Mouse (Mus musculus) embryonic fibroblast, embryonic 13.5 days (primary cell): ENCODE results near the gene Slc4a4. TPM values are rescaled to one million over a fixed set of nuclear protein-coding genes. Genes with fewer than 3 reads are reported as not detected.
A peak's percentile ranks its signal among the peaks of the same experiment; 100 is the strongest.

ENCODE experiments used
- H3K27ac ChIP-seq: 2 replicates; pipeline ENCODE4 v1.5.1; 2012; ENCODE audit warnings: low read length, control low read depth, inconsistent platforms; ENCODE audit not compliant: insufficient read depth
- H3K4me1 ChIP-seq: 2 replicates; pipeline ENCODE4 v1.6.1; 2011; ENCODE audit warnings: low read length; ENCODE audit not compliant: control insufficient read depth, insufficient read depth
- H3K4me3 ChIP-seq: 2 replicates; pipeline ENCODE4 v1.5.1; 2011; ENCODE audit warnings: mild to moderate bottlenecking, control low read depth, low read length; ENCODE audit not compliant: insufficient read depth
- CTCF ChIP-seq: IDR thresholded peaks from 2 replicates; pipeline ENCODE4 v1.5.1; 2011; ENCODE audit warnings: mild to moderate bottlenecking, control low read depth, low read length, moderate library complexity, borderline replicate concordance; ENCODE audit not compliant: insufficient read depth
- POLR2A ChIP-seq: IDR thresholded peaks from 2 replicates; pipeline ENCODE4 v1.6.1; 2011; ENCODE audit warnings: low read depth, mild to moderate bottlenecking, control low read depth, low read length, moderate library complexity
- polyA plus RNA-seq: library from polyadenylated mRNA; stranded (reverse); fragments of >200 nt; gene quantifications from 2 replicates; pipeline ENCODE4 v1.2.4, GENCODE M21; 2011; ENCODE audit warnings: low read depth; ENCODE audit not compliant: missing spikeins, insufficient read length

Slc4a4 gene
- polyA plus RNA-seq, 1 experiment: 6.6 TPM

DNA sequence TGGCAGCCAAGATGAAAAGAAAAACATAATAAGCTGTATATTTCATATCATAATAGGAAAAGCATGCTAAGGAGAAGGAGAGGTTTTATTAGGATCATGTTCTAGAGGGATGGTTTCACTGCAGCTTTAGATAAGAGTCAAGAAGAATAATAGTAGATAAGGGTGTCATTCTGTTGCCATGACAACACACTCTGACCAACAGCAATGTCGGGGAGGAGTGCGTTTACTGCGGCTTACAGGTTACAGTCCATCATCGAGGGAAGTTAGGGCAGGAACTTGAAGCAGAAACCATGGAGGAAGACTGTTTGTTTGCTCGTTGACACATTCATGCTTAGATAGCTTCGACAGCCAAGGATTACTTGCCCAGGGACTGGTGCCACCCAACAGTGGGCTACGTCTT lies 85.7 kb downstream of the Slc4a4 start:
- Histone ChIP-seq H3K27ac (no peak overlapping the region), H3K4me1 (peaks cover 15% of the 10 kb centered on the region), H3K4me3 (no peak overlapping the region)
- TF ChIP-seq POLR2A (no peak), CTCF (no peak)

DNA sequence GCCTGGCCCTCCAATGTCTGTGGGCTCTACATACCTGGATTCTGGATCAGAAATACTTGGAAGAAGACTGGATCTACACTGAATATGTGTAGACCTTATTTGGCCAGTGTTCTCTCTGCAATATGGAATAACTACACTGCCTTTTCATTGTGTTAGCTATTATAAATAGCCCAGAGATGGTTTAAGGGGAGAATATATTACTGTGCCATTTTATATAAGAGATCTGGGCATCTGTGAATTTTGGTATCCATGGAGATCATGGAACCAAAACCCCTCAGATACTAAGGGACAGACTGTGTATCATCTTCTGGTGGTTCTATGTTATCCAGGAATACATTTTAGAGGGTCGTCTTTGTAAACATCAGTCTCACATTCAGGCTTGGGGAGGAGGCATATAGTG lies 86.5 kb downstream of the Slc4a4 start:
- H3K4me1 ChIP-seq: peaks cover 15% of the 10 kb centered on the region
- H3K27ac ChIP-seq: no peak overlapping the region
- TF ChIP-seq CTCF (no peak), POLR2A (no peak)
- no peak overlapping the region for H3K4me3 ChIP-seq

DNA sequence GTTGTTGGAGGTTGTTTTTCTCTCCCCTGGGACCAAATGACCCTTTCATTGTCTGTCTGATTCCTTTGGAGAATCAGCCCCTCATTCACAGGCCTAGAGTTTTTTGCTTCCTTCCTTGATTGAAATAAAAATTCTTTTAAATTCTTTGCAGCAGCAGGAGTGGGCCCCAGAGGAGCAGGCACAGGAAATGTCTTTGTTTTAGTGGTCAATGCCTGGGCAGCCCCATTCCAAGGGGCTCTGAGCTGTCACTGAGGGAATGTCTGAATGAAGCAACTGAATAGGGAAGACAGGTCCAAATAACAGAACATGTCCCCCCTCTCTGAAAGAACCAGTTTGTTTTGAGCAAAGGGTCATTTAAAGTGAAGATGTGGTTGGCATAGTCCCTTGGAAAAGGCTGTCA lies 89.1 kb downstream of the Slc4a4 start:
- Histone ChIP-seq H3K4me1 (peaks cover 8% of the 10 kb centered on the region), H3K4me3 (no peak overlapping the region), H3K27ac (no peak overlapping the region)
- no peak for TF ChIP-seq CTCF
- no peak for TF ChIP-seq POLR2A

DNA sequence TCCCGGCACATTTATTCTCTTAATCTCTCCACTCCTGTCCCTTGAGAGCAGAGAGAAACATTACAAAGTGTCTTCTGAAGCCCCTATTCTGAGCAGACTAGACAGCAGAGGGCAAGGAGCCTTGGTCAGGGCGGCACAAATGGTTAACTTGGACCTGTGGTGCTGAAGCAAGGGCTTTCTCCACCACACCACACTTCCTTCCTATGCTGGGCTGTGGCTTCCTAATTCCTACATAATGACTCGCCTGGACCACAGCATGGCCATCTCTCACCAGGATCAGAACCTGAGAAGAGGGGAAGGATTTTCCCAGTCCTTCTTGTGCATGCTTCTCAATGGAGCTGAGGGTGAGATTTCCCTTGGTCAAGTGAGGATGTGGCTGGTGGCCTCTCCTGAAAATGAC lies 89.8 kb downstream of the Slc4a4 start:
- no peak overlapping the region for H3K4me3 ChIP-seq
- H3K4me1 ChIP-seq: peaks cover 8% of the 10 kb centered on the region
- TF ChIP-seq POLR2A (no peak), CTCF (no peak)
- H3K27ac ChIP-seq: no peak overlapping the region

DNA sequence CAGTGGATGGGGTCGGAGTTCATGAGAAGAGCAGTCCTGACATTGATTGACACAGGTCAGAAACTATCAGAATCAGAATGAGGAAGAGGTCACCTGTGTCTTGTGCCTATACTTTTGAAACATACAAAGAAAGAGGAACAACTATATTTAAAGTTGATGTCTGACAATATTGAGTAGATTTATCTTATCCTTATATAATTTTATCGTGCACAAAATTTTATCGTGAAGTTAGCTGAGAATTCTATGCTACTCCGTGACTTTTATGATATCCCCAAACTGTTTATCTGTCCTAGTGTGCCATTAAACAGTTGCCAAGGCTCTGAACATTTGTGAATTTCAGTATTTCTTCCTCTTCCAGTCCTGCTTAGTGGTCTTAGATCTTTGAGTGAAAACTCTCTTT lies 94.1 kb downstream of the Slc4a4 start:
- Histone ChIP-seq H3K4me3 (no peak overlapping the region), H3K4me1 (peaks cover 13% of the 10 kb centered on the region), H3K27ac (no peak overlapping the region)
- TF ChIP-seq POLR2A (no peak), CTCF (no peak)

DNA sequence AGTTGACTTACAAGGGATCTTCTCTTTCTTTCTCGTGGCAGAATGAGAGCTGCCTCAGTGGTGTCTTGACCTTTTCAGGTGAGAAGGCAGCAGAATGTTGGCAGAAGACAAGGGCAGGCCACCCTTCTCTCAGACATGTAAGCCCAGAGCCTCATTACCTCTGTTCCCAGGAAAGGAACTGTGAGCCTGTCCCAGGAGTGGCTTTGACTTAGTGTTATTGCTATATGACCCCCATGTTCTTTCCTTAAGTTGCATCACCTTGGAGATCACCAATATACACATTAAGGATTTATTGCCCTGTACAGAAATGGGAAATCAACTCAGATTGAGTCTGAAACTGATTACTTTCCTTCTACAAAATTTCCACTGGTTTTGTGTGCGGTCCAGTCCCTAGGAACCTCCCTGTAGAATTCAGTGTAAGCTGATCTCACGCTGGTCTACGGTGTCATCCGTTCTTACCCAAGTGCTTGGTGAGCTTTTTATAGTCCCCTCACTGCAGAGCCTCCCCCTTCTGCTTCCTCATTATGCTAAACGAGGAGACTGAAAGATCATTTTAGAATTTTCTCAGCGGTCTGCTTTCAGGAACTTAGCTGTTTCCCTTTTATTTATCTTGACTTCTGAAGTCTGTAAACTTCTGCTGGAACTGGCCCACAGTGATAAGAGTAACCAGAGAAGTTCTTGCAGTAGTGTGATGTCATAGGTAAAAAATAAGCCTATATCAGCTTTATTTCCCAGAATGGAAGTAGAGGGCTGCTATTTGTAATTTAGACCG lies 94.8 kb downstream of the Slc4a4 start:
- Histone ChIP-seq H3K4me1 (peaks cover 10% of the 10 kb centered on the region), H3K4me3 (no peak overlapping the region), H3K27ac (peak overlapping the region; percentile 22)
- no peak for TF ChIP-seq POLR2A
- no peak for TF ChIP-seq CTCF

DNA sequence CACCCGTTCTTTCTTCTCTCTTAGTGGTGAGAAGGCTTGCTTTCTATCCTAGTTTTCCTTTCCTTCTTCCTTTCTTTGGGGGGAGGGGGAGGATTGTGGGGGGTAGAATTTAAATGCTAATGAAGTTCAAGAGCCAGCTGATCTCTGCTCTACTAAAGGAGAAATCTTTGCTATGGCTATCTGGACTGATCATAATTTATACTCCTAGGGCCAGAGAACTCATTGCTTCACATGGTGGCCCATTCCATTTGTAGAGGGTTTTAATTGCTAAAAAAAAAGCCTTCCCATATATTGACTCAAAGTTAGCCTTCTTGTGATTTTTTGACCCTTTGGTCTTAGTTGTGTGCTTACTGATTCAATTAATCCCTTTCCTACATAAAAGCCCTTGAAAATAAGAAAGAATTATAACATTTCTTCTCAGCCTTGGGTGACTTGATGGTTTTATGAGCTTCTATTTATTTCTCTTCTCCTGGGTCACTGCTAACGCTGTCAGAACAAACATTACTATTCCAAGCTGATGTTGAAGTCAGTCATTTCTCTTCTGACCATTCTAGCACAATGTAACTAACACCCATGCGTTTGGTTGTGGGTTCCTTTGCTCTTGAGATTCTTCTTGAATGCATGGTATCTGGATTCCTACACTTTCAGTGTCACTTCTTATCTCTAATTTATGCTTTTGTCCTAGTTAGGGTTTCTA lies 95.6 kb downstream of the Slc4a4 start:
- Histone ChIP-seq H3K4me3 (no peak overlapping the region), H3K4me1 (peaks cover 5% of the 10 kb centered on the region), H3K27ac (peak overlapping the region; percentile 66)
- TF ChIP-seq CTCF (no peak), POLR2A (no peak)

DNA sequence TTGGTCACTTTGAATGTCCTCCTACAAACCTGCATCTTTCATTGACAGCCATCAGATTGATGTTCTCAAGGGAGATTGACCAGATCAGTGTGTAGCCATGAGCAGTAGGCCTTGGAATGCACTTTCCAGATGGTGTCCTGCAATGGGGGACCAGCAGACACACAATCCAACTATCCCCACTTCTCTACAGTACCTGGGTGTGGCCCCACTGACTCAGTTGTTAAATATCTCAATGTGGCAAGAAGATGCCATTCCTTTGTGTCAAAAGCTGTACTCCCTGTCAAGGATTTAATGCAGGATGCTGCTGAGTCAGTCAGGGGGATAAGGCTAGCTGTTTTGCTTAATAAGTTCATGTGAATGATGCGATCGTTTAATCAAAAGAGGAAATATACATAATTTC lies 96.6 kb downstream of the Slc4a4 start:
- H3K4me1 ChIP-seq: peaks cover 5% of the 10 kb centered on the region
- no peak overlapping the region for H3K4me3 ChIP-seq
- no peak for TF ChIP-seq CTCF
- TF ChIP-seq POLR2A: no peak
- H3K27ac ChIP-seq: peak overlapping the region; percentile 66; the same call in 1 of the 2 replicates

DNA sequence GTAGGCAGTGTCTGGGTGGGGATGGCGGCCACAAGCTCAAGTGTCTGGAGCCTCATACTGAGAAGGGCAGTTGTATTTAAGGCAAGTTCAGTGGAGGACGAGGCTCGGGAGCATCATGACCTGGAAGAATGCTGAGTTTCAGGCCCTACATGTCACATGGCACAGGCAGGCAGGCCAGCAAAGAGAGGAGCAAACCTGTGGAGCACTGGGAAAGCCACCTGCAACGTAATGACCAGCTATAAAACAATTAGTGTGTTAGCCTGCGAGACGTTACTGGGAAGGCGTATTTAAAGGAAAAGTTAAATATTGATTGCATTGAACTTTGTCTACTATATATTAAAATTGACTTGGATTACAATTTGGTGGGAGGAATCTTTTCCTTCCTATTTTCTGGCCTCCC lies 97.0 kb downstream of the Slc4a4 start:
- H3K27ac ChIP-seq: peak overlapping the region; percentile 62
- no peak overlapping the region for H3K4me3 ChIP-seq
- peaks cover 5% of the 10 kb centered on the region for H3K4me1 ChIP-seq
- TF ChIP-seq CTCF: no peak
- no peak for TF ChIP-seq POLR2A

DNA sequence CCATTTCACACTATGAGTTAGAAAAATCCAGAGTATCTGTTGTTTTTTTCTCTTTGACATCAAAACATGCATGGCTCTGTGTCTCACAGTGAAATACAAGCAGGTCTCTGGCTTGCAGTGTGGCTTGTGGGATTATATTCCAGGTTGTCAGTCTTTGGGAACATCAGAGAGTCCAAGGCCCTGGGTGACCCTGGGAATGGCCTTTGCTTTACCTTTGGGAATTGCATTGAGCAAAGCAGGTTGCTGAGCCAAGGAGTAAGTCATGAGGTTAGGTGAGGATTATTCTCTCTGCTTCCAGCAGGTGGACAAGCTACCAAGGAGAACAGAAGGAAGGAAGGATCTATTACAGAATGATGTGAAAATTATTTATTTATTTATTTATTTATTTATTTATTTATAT lies 102.4 kb downstream of the Slc4a4 start:
- Histone ChIP-seq H3K4me1 (no peaks in the 10 kb centered on the region), H3K27ac (no peak overlapping the region), H3K4me3 (no peak overlapping the region)
- TF ChIP-seq CTCF: no peak
- TF ChIP-seq POLR2A: no peak
